8 mouse cellular contexts compared by ENCODE assay signal in genomic region chr19:41441911-41442607, GRCm38 (mm10). TPM values are rescaled to one million over a fixed set of nuclear protein-coding genes. Genes with fewer than 3 reads are reported as not detected.
DNase-seq lines count a peak whose midpoint lies in the region; ATAC-seq and TF ChIP-seq lines count a peak whose summit lies in the region.

No protein-coding gene starts in this region.

- no peak for ATAC-seq in lung, postnatal 0 days
- ATAC-seq in embryonic facial prominence, embryonic 15.5 days (ENCODE audit: insufficient number of reproducible peaks, low FRiP score, low TSS enrichment, low read depth) = no peak
- no peak for ATAC-seq in hindbrain, embryonic 16.5 days
- ATAC-seq in midbrain, embryonic 15.5 days (replicated peaks) = no peak

- intact Hi-C loops in left cerebral cortex, postnatal 36 days (cut with DNase I) = no loop called here

- no peak for TF ChIP-seq EP300 in lung, postnatal 0 days (IDR thresholded peaks at IDR 0.05)

- TF ChIP-seq CTCF in lung, postnatal 0 days (IDR thresholded peaks at IDR 0.05) = no peak

- no peak overlapping the region for H3K9ac ChIP-seq in lung, postnatal 0 days (replicated peaks; ENCODE audit: low read depth)
- H3K9ac ChIP-seq in embryonic facial prominence, embryonic 15.5 days = no peak overlapping the region
- H3K9ac ChIP-seq in hindbrain, embryonic 16.5 days (ENCODE audit: low read depth, low read length) = peak overlapping the region; percentile 1; the same call in 1 of the 2 replicates
- peak overlapping the region; percentile 27 for H3K9ac ChIP-seq in midbrain, embryonic 15.5 days

- peaks cover 7% of the 10 kb centered on the region; the same call in 1 of the 2 replicates for H3K4me1 ChIP-seq in lung, postnatal 0 days (ENCODE audit: insufficient read depth, low read depth, low read length)
- H3K4me1 ChIP-seq in embryonic facial prominence, embryonic 15.5 days = 0 out of 2 replicates have a peak, but pooled peaks cover 5% of the 10 kb centered on the region
- no peaks in the 10 kb centered on the region; the same call in 1 of the 2 replicates for H3K4me1 ChIP-seq in hindbrain, embryonic 16.5 days (ENCODE audit: control insufficient read depth, insufficient read depth, low read depth, low read length)
- peaks cover 5% of the 10 kb centered on the region; the same call in 1 of the 2 replicates for H3K4me1 ChIP-seq in midbrain, embryonic 15.5 days

- WGBS in lung, postnatal 0 days = 13% methylated on average over 20 of the region's 20 CpGs
- WGBS in embryonic facial prominence, embryonic 15.5 days = 20% methylated on average over 20 of the region's 20 CpGs
- WGBS in hindbrain, embryonic 16.5 days = 15% methylated on average over 20 of the region's 20 CpGs
- WGBS in midbrain, embryonic 15.5 days = 16% methylated on average over 20 of the region's 20 CpGs

- H3K36me3 ChIP-seq in lung, postnatal 0 days (ENCODE audit: insufficient read depth, low read length) = no peaks in the 10 kb centered on the region
- H3K36me3 ChIP-seq in embryonic facial prominence, embryonic 15.5 days = no peaks in the 10 kb centered on the region
- H3K36me3 ChIP-seq in hindbrain, embryonic 16.5 days (ENCODE audit: control insufficient read depth, insufficient read depth, low read length) = no peaks in the 10 kb centered on the region
- no peaks in the 10 kb centered on the region for H3K36me3 ChIP-seq in midbrain, embryonic 15.5 days (replicated peaks)

- peak overlapping the region; percentile 53 for H3K4me2 ChIP-seq in lung, postnatal 0 days (replicated peaks; ENCODE audit: low read depth, low read length)
- H3K4me2 ChIP-seq in embryonic facial prominence, embryonic 15.5 days (replicated peaks) = peak overlapping the region; percentile 51
- peak overlapping the region; percentile 53 for H3K4me2 ChIP-seq in hindbrain, embryonic 16.5 days (ENCODE audit: low read length)
- H3K4me2 ChIP-seq in midbrain, embryonic 15.5 days = peak overlapping the region; percentile 56

- peak overlapping the region; percentile 34 for H3K4me3 ChIP-seq in lung, postnatal 0 days (ENCODE audit: low read depth, low read length)
- peak overlapping the region; percentile 32 for H3K4me3 ChIP-seq in embryonic facial prominence, embryonic 15.5 days (replicated peaks)
- H3K4me3 ChIP-seq in hindbrain, embryonic 16.5 days (ENCODE audit: low read length) = peak overlapping the region; percentile 29
- H3K4me3 ChIP-seq in midbrain, embryonic 15.5 days = peak overlapping the region; percentile 27

- H3K27me3 ChIP-seq in lung, postnatal 0 days (replicated peaks; ENCODE audit: insufficient read depth, low read length) = no peaks in the 10 kb centered on the region
- peaks cover 11% of the 10 kb centered on the region; the same call in 1 of the 2 replicates for H3K27me3 ChIP-seq in embryonic facial prominence, embryonic 15.5 days
- H3K27me3 ChIP-seq in hindbrain, embryonic 16.5 days (replicated peaks; ENCODE audit: control insufficient read depth, insufficient read depth, low read length) = no peaks in the 10 kb centered on the region
- 0 out of 2 replicates have a peak, but pooled peaks cover 6% of the 10 kb centered on the region for H3K27me3 ChIP-seq in midbrain, embryonic 15.5 days (replicated peaks)

- no peaks in the 10 kb centered on the region for H3K9me3 ChIP-seq in lung, postnatal 0 days (ENCODE audit: low read length)
- H3K9me3 ChIP-seq in embryonic facial prominence, embryonic 15.5 days (replicated peaks) = no peaks in the 10 kb centered on the region
- H3K9me3 ChIP-seq in hindbrain, embryonic 16.5 days (ENCODE audit: control insufficient read depth, low read length) = no peaks in the 10 kb centered on the region
- H3K9me3 ChIP-seq in midbrain, embryonic 15.5 days = no peaks in the 10 kb centered on the region

- peak; percentile 24 for DNase-seq in lung, postnatal 0 days (ENCODE audit: low spot score)
- DNase-seq in lung, postnatal 4 days = no peak
- no peak for DNase-seq in adrenal gland, postnatal 36 days
- no peak for DNase-seq in layer of hippocampus, adult 18-20 months (ENCODE audit: low spot score in 2 of 2)
- DNase-seq in left cerebral cortex, postnatal 36 days (ENCODE audit: low spot score in 2 of 2) = no peak

- no peak overlapping the region for H3K27ac ChIP-seq in lung, postnatal 0 days (ENCODE audit: low read length)
- H3K27ac ChIP-seq in embryonic facial prominence, embryonic 15.5 days (replicated peaks) = no peak overlapping the region
- H3K27ac ChIP-seq in hindbrain, embryonic 16.5 days (ENCODE audit: low read depth, low read length) = no peak overlapping the region
- H3K27ac ChIP-seq in midbrain, embryonic 15.5 days = no peak overlapping the region

RNA-seq across cellular contexts. Expression of gene Lcor, which starts 40.4 kb away (rescaled TPM):
- 10.8 and 13.3 TPM in 2 replicates for polyA plus RNA-seq in lung, postnatal 0 days (2015; fragmentation: Nextera tagmentation; extraction: Ambion mirVana)
- 9.6 and 10.0 TPM in 2 replicates for polyA plus RNA-seq in embryonic facial prominence, embryonic 15.5 days (2015; fragmentation: Nextera tagmentation; extraction: Ambion mirVana)
- 9.9 and 12.0 TPM in 2 replicates for polyA plus RNA-seq in hindbrain, embryonic 16.5 days (2015; fragmentation: Nextera tagmentation; extraction: Ambion mirVana)
- polyA plus RNA-seq in midbrain, embryonic 15.5 days (2015; fragmentation: Nextera tagmentation; extraction: Ambion mirVana) = 19.6 and 23.5 TPM in 2 replicates
- 10 to 100 TPM; 15.7 to 16.6 TPM for total RNA-seq in adrenal gland, postnatal 36 days (2021)
- total RNA-seq in layer of hippocampus, adult 18-20 months (2021) = 10 to 100 TPM; 19.0 to 20.4 TPM
- 10 to 100 TPM; 17.3 to 22.2 TPM for total RNA-seq in left cerebral cortex, postnatal 36 days (2021)

RNA-seq across cellular contexts. Expression of gene Pik3ap1, which starts 57.2 kb away (rescaled TPM):
- 8.6 and 9.0 TPM in 2 replicates for polyA plus RNA-seq in lung, postnatal 0 days (2015; fragmentation: Nextera tagmentation; extraction: Ambion mirVana)
- 3.4 and 3.5 TPM in 2 replicates for polyA plus RNA-seq in embryonic facial prominence, embryonic 15.5 days (2015; fragmentation: Nextera tagmentation; extraction: Ambion mirVana)
- 2.3 and 2.5 TPM in 2 replicates for polyA plus RNA-seq in hindbrain, embryonic 16.5 days (2015; fragmentation: Nextera tagmentation; extraction: Ambion mirVana)
- polyA plus RNA-seq in midbrain, embryonic 15.5 days (2015; fragmentation: Nextera tagmentation; extraction: Ambion mirVana) = 2.4 and 3.0 TPM in 2 replicates
- total RNA-seq in adrenal gland, postnatal 36 days (2021) = 10 to 100 TPM in 1 of 2 experiments, 1 to 10 TPM in 1; 9.1 to 19.5 TPM
- total RNA-seq in layer of hippocampus, adult 18-20 months (2021) = 1 to 10 TPM; 2.2 to 2.3 TPM
- total RNA-seq in left cerebral cortex, postnatal 36 days (2021) = 1 to 10 TPM; 1.8 to 2.8 TPM

Comparison
In these comparisons a context has a peak if more than half of its experiments do, and no peak if none do; other contexts are left out.
1. H3K9ac ChIP-seq: peak in hindbrain, embryonic 16.5 days (single experiment) and midbrain, embryonic 15.5 days (single experiment); none in lung, postnatal 0 days (single experiment) and embryonic facial prominence, embryonic 15.5 days (single experiment).
2. Peak in every context shown above with its lines, with median percentiles within 50 percentile points of each other: H3K4me2 ChIP-seq and H3K4me3 ChIP-seq.